Mouse (Mus musculus) CH12.LX (cell line): Measurements from ENCODE around the gene Mfsd6l. TPM values are rescaled to one million over a fixed set of nuclear protein-coding genes. Genes with fewer than 3 reads are reported as not detected.

Experiments
- DNase-seq: peaks from one replicate; pipeline ENCODE4 v3.0.0-alpha.2; 2013; ENCODE audit errors: extremely low read depth
- H3K27ac ChIP-seq: 2 replicates; pipeline ENCODE4 v1.5.1; 2012; ENCODE audit warnings: low read depth, mild to moderate bottlenecking, control low read depth, moderate library complexity; ENCODE audit not compliant: insufficient read depth
- H3K27me3 ChIP-seq: replicated peaks from 2 replicates; pipeline ENCODE3; 2012; ENCODE audit warnings: inconsistent platforms
- H3K36me3 ChIP-seq, 2 experiments: replicated peaks in 1 of 2; 2 replicates each; pipeline versions ENCODE3 to v1.6.1; 2012; ENCODE audit warnings: inconsistent platforms in 1 of 2, low read length in 1 of 2, mild to moderate bottlenecking in 1 of 2, mixed read lengths in 1 of 2, moderate library complexity in 1 of 2; ENCODE audit not compliant: control insufficient read depth in 1 of 2, insufficient read depth in 1 of 2
- H3K4me1 ChIP-seq, 2 experiments: 2 replicates each; pipeline ENCODE4 v1.6.1; 2012; ENCODE audit warnings: inconsistent platforms in 1 of 2, moderate library complexity in 1 of 2; ENCODE audit not compliant: insufficient read depth in 2 of 2, control insufficient read depth in 1 of 2
- H3K4me2 ChIP-seq: 2 replicates; pipeline ENCODE4 v1.6.1; 2012; ENCODE audit warnings: low read depth, mild to moderate bottlenecking, control low read depth; ENCODE audit not compliant: poor library complexity, insufficient read depth, severe bottlenecking
- H3K4me3 ChIP-seq, 3 experiments: fragments of 150-350 bp in 1 of 3; sonication (generic) in 1 of 3; replicated peaks in 1 of 3; 2 replicates each; pipeline versions ENCODE3 to v1.5.1; 2011 to 2012; ENCODE audit warnings: low read depth in 2 of 3, low read length in 2 of 3, mild to moderate bottlenecking in 2 of 3, moderate library complexity in 2 of 3, control low read depth in 1 of 3, improper control_type of control experiment in 1 of 3, inconsistent platforms in 1 of 3, mixed read lengths in 1 of 3; ENCODE audit not compliant: poor library complexity in 1 of 3
- H3K79me2 ChIP-seq: replicated peaks from 2 replicates; pipeline ENCODE4 v1.6.1; 2012; ENCODE audit warnings: mild to moderate bottlenecking, moderate library complexity; ENCODE audit not compliant: control insufficient read depth, poor library complexity, insufficient read depth, severe bottlenecking; ENCODE audit errors: extremely low read depth
- H3K9ac ChIP-seq: 2 replicates; pipeline ENCODE4 v1.6.1; 2012; ENCODE audit warnings: low read depth, mild to moderate bottlenecking, control low read depth, moderate library complexity; ENCODE audit not compliant: insufficient read depth
- H3K9me3 ChIP-seq: replicated peaks from 2 replicates; pipeline ENCODE3; 2012; ENCODE audit warnings: low read length, inconsistent platforms, mixed read lengths
- CHD1 ChIP-seq: IDR thresholded peaks from 2 replicates; pipeline ENCODE4 v1.6.1; 2012; ENCODE audit warnings: low read depth, low read length, improper control_type of control experiment, inconsistent platforms
- CHD2 ChIP-seq: IDR thresholded peaks from 2 replicates; pipeline ENCODE4 v1.6.1; 2011; ENCODE audit warnings: low read length, improper control_type of control experiment
- CTCF ChIP-seq, 2 experiments: IDR thresholded peaks in 1 of 2; conservative IDR thresholded peaks in 1 of 2; 2 replicates each; pipeline ENCODE4 v1.5.1; 2011 to 2012; ENCODE audit warnings: low read depth in 2 of 2, low read length in 2 of 2, improper control_type of control experiment in 1 of 2, inconsistent platforms in 1 of 2, mild to moderate bottlenecking in 1 of 2, moderate library complexity in 1 of 2
- GABPA ChIP-seq: IDR thresholded peaks from 2 replicates; pipeline ENCODE4 v1.6.1; 2012; ENCODE audit warnings: low read depth, low read length, improper control_type of control experiment, inconsistent platforms; ENCODE audit not compliant: insufficient replicate concordance
- IRF4 ChIP-seq: IDR thresholded peaks from 2 replicates; pipeline ENCODE4 v1.6.1; 2014; ENCODE audit warnings: low read depth, mild to moderate bottlenecking, inconsistent platforms, low read length, improper control_type of control experiment
- JUN ChIP-seq: IDR thresholded peaks from 2 replicates; pipeline ENCODE4 v1.6.1; 2011; ENCODE audit warnings: low read depth, mild to moderate bottlenecking, low read length, improper control_type of control experiment, moderate library complexity; ENCODE audit not compliant: insufficient read depth
- JUND ChIP-seq: conservative IDR thresholded peaks from 2 replicates; pipeline ENCODE4 v1.6.1; 2011; ENCODE audit warnings: low read depth, low read length, improper control_type of control experiment
- MAFK ChIP-seq: IDR thresholded peaks from 2 replicates; pipeline ENCODE4 v1.6.1; 2011; ENCODE audit warnings: low read length, improper control_type of control experiment; ENCODE audit not compliant: insufficient replicate concordance
- MAX ChIP-seq: IDR thresholded peaks from 2 replicates; pipeline ENCODE4 v1.6.1; 2011; ENCODE audit warnings: low read length, improper control_type of control experiment
- MEF2A ChIP-seq: IDR thresholded peaks from 2 replicates; pipeline ENCODE4 v1.6.1; 2014; ENCODE audit warnings: low read depth, mild to moderate bottlenecking, inconsistent platforms, low read length, improper control_type of control experiment, borderline replicate concordance
- MYC ChIP-seq: IDR thresholded peaks from 2 replicates; pipeline ENCODE4 v1.6.1; 2011; ENCODE audit warnings: low read depth, mild to moderate bottlenecking, improper control_type of control experiment, low read length
- NELFE ChIP-seq: IDR thresholded peaks from 2 replicates; pipeline ENCODE4 v1.6.1; 2011; ENCODE audit warnings: low read depth, low read length, improper control_type of control experiment
- NRF1 ChIP-seq: IDR thresholded peaks from 2 replicates; pipeline ENCODE4 v1.6.1; 2014; ENCODE audit warnings: low read depth, mild to moderate bottlenecking, inconsistent platforms, low read length, improper control_type of control experiment, moderate library complexity
- PAX5 ChIP-seq: IDR thresholded peaks from 2 replicates; pipeline ENCODE4 v1.6.1; 2012; ENCODE audit warnings: low read length, inconsistent platforms, mixed read lengths
- RAD21 ChIP-seq: IDR thresholded peaks from 2 replicates; pipeline ENCODE4 v1.6.1; 2011; ENCODE audit warnings: low read depth, mild to moderate bottlenecking, low read length, improper control_type of control experiment, moderate library complexity
- SMC3 ChIP-seq: IDR thresholded peaks from 2 replicates; pipeline ENCODE4 v1.6.1; 2011; ENCODE audit warnings: low read depth, low read length, improper control_type of control experiment
- TBP ChIP-seq: conservative IDR thresholded peaks from 2 replicates; pipeline ENCODE4 v1.6.1; 2011; ENCODE audit warnings: low read depth, low read length, improper control_type of control experiment
- TCF12 ChIP-seq: IDR thresholded peaks from 2 replicates; pipeline ENCODE4 v1.6.1; 2014; ENCODE audit warnings: low read depth, mild to moderate bottlenecking, inconsistent platforms, low read length, improper control_type of control experiment
- UBTF ChIP-seq: IDR thresholded peaks from 2 replicates; pipeline ENCODE4 v1.6.1; 2012; ENCODE audit warnings: low read depth, mild to moderate bottlenecking, inconsistent platforms, low read length, improper control_type of control experiment, moderate library complexity
- USF1 ChIP-seq: IDR thresholded peaks from 2 replicates; pipeline ENCODE4 v1.6.1; 2014; ENCODE audit warnings: low read depth, mild to moderate bottlenecking, inconsistent platforms, low read length, improper control_type of control experiment
- ZNF384 ChIP-seq: IDR thresholded peaks from 2 replicates; pipeline ENCODE4 v1.6.1; 2012; ENCODE audit warnings: low read depth, low read length, improper control_type of control experiment, inconsistent platforms
- dilution Hi-C: fragments of 300-500 bp; cut with MboI; formaldehyde crosslinking; loops from 2 replicates; pipeline ENCODE4 v1.14.3; 2020; ENCODE audit warnings: low sequenced_read_pairs; ENCODE audit not compliant: extremely low pct_unique_long_range_greater_than_20kb, extremely low pct_ligation_motif_present
- in situ Hi-C: fragments of 300-500 bp; cut with MboI; formaldehyde crosslinking; loops from 3 replicates; pipeline ENCODE4 v1.14.3; 2019; ENCODE audit warnings: low sequenced_read_pairs, low pct_ligation_motif_present, low pct_unique_long_range_greater_than_20kb, mixed read lengths
- polyA plus RNA-seq: library from polyadenylated mRNA; unstranded; fragments of >175 nt; gene quantifications from 2 replicates; pipeline ENCODE4 v1.2.1, GENCODE M21; 2012; ENCODE audit warnings: low read depth; ENCODE audit not compliant: insufficient read length
- total RNA-seq, 2 experiments: library from RNA; depleted of rRNA; stranded (reverse); fragments of 300-350 nt in 1 of 2; fragments of >200 nt in 1 of 2; gene quantifications; 2 replicates each; pipeline ENCODE4 v1.2.3; 2012 to 2014

Gene Mfsd6l
- total and polyA plus RNA-seq, 3 experiments, result 4.0 to 6.4 (median 4.2) TPM

DNA sequence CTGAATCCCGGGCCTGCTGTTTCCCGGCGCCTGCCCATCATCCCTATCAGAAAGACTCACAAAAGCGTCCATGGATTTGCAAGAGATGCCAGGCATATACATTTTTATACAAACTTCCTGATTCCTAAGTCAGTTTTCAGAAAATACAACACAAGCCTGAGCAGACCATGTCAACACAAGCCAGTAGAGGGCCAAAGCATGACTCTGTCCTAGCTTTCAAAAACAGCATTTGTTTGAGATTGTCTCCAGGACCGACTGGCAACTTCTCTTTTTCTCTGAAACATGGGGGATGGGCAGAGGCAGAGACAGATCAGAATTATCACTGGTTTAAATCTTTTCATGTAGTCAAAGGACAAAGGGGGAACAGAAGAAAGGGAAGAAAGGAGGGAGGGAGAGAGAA is 34.6 kb upstream of the Mfsd6l start:
- peaks cover 19 to 65% of the 10 kb centered on the region in 2 experiments for H3K4me1 ChIP-seq
- peak overlapping the region; percentile 41; the same call in 1 of the 2 replicates for H3K27ac ChIP-seq
- DNase-seq, result peak; percentile 79
- H3K4me3 ChIP-seq, result no peak overlapping the region
- dilution Hi-C loops (no loop called here), in situ Hi-C loops (no loop called here)
- H3K27me3 ChIP-seq, result no peaks in the 10 kb centered on the region
- peak; percentile 21 to 40; a peak in 3 of 4 replicates for TF ChIP-seq CTCF (conservative IDR thresholded peaks at IDR 0.05 in 1 of 2, IDR thresholded peaks at IDR 0.05 in 1 of 2; ENCODE audit: low read depth in 2 of 2, low read length in 2 of 2)
- no peak for TF ChIP-seq MEF2A
- no peak for TF ChIP-seq USF1
- peak; percentile 28 for TF ChIP-seq RAD21
- TF ChIP-seq MAX, result no peak
- TF ChIP-seq PAX5, result no peak
- no peak for TF ChIP-seq TCF12
- no peak for TF ChIP-seq NELFE
- TF ChIP-seq NRF1, result no peak
- no peak for TF ChIP-seq TBP
- TF ChIP-seq JUND, result no peak
- TF ChIP-seq CHD1, result no peak
- no peak for TF ChIP-seq ZNF384
- TF ChIP-seq JUN, result no peak
- peak; percentile 75 for TF ChIP-seq CHD2
- TF ChIP-seq IRF4, result no peak
- no peak for TF ChIP-seq MYC
- TF ChIP-seq SMC3, result peak; percentile 37
- TF ChIP-seq UBTF, result no peak
- no peak for TF ChIP-seq GABPA
- H3K9ac ChIP-seq, result 0 out of 2 replicates have a peak overlapping the region, but pooled peaks have one; percentile 43
- peaks cover 60% of the 10 kb centered on the region for H3K79me2 ChIP-seq
- peaks cover 2% of the 10 kb centered on the region for H3K9me3 ChIP-seq
- H3K36me3 ChIP-seq, result peaks cover 50 to 66% of the 10 kb centered on the region in 2 experiments
- peak overlapping the region; percentile 11; the same call in 1 of the 2 replicates for H3K4me2 ChIP-seq

DNA sequence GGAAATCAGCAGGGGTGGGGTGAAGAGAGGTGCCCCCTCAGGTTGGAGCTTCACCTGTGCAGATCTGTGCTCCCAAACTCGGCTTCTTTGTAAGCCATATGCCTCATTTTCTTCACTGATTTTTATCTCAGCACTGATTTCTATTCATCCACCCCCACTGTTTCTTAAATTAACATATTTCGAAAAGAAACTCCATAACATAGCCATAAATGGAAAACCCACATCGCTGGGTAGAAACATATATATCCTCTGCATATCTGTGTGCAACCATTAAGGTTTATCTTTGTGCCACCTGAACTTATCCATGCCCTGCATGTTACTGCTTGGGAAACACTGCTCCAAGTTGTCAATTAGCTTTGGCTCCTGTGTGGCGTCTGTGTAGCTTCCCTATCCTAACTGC is 29.5 kb upstream of the Mfsd6l start:
- dilution Hi-C loops, result no loop called here
- Histone ChIP-seq H3K9ac (no peak overlapping the region), H3K4me2 (no peak overlapping the region), H3K4me1 (peaks cover 4 to 24% of the 10 kb centered on the region in 2 experiments; a peak in 3 of 4 replicates), H3K9me3 (peaks cover 2% of the 10 kb centered on the region), H3K27ac (no peak overlapping the region), H3K4me3 (no peak overlapping the region), H3K79me2 (peaks cover 26% of the 10 kb centered on the region), H3K36me3 (peaks cover 88 to 98% of the 10 kb centered on the region in 2 experiments), H3K27me3 (no peaks in the 10 kb centered on the region)
- TF ChIP-seq MAFK, result no peak
- in situ Hi-C loops, result no loop called here
- DNase-seq, result no peak
